Mouse (Mus musculus) neural tube, embryonic 11.5 days (tissue): Measurements from ENCODE around the gene Ambp. TPM values are rescaled to one million over a fixed set of nuclear protein-coding genes. Genes with fewer than 3 reads are reported as not detected.

Source experiments
- polyA plus RNA-seq: library from polyadenylated mRNA; unstranded; fragments of >200 nt; fragmentation: Nextera tagmentation; extraction: Ambion mirVana; gene quantifications from 2 replicates; pipeline ENCODE4 v1.2.1, GENCODE M21; 2014

Gene Ambp
- polyA plus RNA-seq, 1 experiment from 2014 or later = 0.60 TPM

Other genes starting within 250 kb of the Ambp start
- 43.2 and 54.3 TPM in 2 replicates for gene Zfp618, start 189.2 kb downstream of the Ambp start, polyA plus RNA-seq
- not detected in 2 replicates for gene Kif12, start 17.3 kb upstream of the Ambp start, polyA plus RNA-seq
- gene Col27a1, start 59.2 kb upstream of the Ambp start, polyA plus RNA-seq = 3.5 and 4.0 TPM in 2 replicates
- gene Orm1, start 189.8 kb upstream of the Ambp start, polyA plus RNA-seq = not detected in 2 replicates
- gene Orm3, start 201.4 kb upstream of the Ambp start, polyA plus RNA-seq = not detected in 2 replicates
- gene Orm2, start 207.7 kb upstream of the Ambp start, polyA plus RNA-seq = not detected in 2 replicates
- gene Akna, start 248.6 kb upstream of the Ambp start, polyA plus RNA-seq = 6.0 and 6.9 TPM in 2 replicates